Mouse (Mus musculus): ENCODE data around the gene B3galt1.

The B3galt1 gene

GRCm38 (mm10) chr2:67751585-67751984 is 185.9 kb downstream of the B3galt1 start:
- DNase-seq = no peak

- DNase-seq = no peak
Measured at GRCm38 (mm10) chr2:67756507-67756906, 190.8 kb downstream of the B3galt1 start.

DNA sequence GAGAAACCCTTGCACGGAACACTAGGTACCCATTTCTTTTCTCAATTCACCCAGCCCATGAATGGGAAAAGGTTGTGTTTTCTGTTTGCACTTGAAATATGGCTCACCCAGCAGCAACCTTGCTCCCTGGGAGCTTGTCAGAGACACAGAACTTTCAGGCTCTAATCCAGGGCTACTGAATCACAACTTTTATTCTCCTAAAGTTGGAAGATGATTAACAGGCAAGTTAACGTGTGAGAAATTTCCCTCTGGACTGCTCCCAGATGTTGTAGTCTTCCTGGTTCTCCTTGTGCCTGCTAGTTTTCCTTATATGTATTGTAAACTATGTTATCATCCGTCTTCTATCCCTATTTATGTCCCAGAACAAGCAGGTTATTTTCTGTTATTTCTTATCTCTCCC is 221.9 kb downstream of the B3galt1 start:
- no peak for DNase-seq

- no peak for DNase-seq
Measured at GRCm38 (mm10) chr2:67797561-67797960, 231.9 kb downstream of the B3galt1 start.

- no peak for DNase-seq
Measured at GRCm38 (mm10) chr2:67799981-67800380, 234.3 kb downstream of the B3galt1 start.

- DNase-seq = no peak
Measured at GRCm38 (mm10) chr2:67816149-67816548, 250.5 kb downstream of the B3galt1 start.

- no peak for DNase-seq
Measured at GRCm38 (mm10) chr2:67818014-67818413, 252.3 kb downstream of the B3galt1 start.

DNA sequence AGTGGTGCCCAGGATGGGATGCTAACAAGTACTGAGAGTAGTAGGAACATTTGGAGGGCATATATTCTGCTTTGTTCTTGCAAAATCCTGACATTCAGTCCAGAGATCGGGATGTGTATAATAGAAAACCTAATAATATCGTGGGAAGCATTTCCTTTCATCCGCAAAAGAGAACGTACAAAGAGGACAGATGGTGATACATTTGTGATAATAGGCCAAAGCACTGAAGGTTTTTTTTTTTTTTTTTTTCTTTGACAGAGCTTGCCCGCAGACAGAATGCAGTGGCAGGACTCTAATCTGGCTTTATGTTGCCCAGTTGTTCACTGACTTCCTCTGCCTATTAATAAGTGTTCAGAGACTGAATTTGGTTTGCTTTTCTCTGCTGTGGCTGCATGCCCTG is 256.7 kb downstream of the B3galt1 start:
- DNase-seq = no peak

GRCm38 (mm10) chr2:67827697-67828096 is 262.0 kb downstream of the B3galt1 start:
- peak; percentile 15 to 17 for DNase-seq

- no peak for DNase-seq
Measured at GRCm38 (mm10) chr2:67829055-67829915, 263.6 kb downstream of the B3galt1 start.

DNA sequence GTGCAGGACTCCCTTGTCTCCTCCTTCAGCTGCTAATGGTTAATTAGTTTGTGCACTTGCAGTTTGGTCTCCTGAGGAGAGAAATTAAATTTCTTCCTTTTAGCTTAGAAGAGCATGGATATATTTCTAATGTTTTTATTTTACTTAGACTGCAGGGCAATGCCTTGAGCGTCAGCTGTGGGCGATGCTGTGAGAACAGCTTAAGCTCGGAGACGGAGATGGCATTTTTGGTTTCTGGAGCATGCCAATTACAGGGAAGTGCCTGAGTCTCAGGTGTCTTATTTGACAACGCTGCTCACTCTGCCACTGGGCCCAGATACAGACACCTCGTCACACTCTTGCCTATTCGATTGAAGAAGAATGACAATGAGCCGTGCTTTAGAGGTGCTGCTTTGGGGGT is 282.1 kb downstream of the B3galt1 start:
- DNase-seq = no peak

DNA sequence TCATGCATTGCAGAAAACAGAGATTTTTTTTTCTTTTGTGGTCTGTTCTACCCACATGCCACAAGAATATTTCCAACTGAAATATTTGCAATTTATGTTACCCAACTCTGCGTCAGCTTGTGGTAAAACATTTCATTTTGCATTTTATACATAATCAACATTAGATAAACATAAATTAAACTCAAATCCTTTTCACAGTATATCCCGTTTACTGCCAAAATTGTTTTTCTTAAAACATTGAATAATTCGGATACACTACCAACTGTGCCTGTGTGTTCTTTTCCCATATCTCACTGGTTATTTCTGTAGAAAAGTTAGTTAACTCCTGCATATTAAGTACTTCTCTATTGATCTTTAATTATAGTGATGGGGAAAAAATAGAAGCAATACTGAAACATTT is 285.1 kb downstream of the B3galt1 start:
- no peak for DNase-seq

- no peak for DNase-seq
Measured at GRCm38 (mm10) chr2:67858340-67858739, 292.7 kb downstream of the B3galt1 start.

DNA sequence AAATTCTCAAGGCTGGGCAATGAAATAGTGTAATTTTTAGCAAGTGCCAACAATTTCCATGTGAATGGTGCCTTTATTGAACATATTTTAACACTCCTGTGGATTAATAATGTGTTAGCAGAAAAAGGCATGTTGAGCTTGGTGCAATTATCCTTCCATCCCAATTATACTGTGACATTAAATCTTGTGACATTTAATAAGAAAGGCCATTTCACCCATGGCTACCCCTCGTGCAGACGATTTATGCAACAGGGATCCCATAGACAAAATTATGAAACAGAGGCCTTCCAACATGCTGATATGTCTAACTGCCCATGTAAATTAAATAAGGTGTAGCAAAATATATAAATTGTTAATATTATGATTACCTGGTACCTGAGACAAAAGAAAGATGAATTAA is 293.3 kb downstream of the B3galt1 start:
- DNase-seq = no peak

- no peak for DNase-seq
Measured at GRCm38 (mm10) chr2:67873368-67873767, 307.7 kb downstream of the B3galt1 start.

DNA sequence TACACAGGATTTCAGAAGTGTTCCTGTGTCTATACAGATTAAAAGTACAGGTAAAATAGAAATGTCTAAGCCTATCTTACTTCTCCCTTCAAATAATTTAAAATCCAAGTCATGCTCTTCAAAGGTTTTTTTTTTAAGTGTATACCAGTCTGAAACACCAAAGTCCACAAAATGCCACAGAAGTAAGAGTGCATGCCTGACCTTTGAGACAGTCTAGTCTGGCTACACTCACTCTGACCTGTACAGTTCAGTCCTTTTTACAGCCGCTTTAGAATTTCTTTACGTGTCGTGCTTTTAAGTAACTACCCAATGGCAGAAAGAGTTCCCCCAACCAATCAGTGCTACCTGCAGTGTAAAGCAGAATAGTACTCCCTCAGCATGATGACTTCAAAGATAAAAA is 314.2 kb downstream of the B3galt1 start:
- DNase-seq = no peak

- no peak for DNase-seq
Measured at GRCm38 (mm10) chr2:67881713-67882281, 316.1 kb downstream of the B3galt1 start.

DNA sequence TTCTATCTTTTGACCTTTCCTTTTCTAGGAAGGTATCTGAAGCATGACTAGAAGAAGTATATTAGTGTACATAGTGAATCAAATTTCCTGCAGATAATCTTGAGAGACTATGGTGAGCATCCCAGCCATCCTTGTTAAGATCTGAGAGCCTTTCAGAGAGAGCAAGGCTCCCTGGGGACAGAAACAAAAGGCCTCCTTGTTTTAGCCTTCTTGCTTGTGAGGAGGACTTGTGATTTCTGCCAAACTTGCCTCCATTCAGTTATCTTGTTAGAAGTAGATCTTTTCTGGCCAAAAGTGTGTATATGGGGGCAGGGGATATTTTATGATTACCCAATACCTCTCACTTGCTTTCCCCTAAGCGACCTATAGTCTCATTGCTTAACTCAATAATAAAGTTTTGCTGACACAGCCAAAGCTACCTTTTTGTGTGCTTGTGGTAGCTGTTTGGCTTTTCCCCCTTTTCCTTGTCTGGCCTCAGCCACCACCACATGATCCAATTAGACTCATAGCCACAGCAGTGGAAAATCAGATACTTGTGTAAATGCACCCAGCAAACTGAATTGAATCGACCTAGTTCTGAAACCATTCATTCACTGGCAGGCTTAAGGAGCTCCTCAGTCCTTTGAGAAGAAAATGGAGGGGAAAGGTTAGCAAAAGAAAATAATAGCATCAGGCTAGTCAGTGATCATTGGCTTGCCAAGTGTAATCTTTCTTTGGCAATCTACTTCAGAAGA is 332.5 kb downstream of the B3galt1 start:
- DNase-seq = no peak

DNA sequence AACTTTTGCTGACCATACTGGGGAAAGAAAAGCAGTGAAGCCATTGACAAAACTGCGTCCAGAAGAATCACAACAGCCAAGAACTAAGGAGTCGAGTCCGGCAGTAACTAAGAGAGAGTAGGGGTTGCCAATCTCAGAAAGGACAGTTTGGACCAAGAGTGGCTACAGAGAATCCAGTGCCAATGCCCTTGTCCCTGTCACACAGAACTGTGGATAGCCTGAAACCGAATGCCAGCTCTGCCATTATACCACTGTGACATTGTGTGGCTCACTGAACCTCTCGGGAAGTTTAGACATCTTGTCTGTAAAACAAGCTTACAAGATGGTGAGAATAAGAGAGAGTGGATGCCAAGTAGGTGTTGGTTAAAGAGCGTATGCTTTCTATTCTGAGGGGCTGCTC is 335.9 kb downstream of the B3galt1 start:
- no peak for DNase-seq

DNA sequence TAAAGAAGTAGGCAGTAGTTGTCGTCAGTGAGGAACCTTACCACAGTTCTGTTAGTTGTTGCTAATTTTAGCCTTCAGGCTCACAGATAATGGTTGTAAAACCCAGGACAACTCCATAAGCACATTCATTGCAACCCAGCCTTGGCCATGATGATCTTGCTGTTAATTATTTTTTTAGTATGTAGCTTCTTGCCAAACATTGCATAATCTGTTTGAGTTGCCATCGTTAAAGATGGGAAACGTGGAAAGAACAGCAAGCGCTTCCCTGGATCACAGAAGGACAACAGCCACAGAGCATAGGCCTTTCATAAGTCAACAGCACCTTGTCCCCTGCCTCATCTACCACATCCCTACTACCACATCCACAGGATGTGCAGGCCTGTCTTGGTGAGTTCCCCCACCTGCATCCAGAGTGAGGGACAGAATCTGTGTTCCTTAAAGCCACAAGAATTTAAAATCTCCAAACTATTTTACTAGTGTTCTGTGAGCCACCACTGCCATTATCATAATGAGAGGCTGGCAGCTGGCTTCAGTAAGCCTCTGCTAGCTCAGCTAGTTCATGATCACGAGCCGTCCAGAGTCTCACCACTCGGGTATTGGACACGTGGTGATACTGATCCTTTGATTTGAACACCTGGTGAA is 337.1 kb downstream of the B3galt1 start:
- DNase-seq = no peak

DNA sequence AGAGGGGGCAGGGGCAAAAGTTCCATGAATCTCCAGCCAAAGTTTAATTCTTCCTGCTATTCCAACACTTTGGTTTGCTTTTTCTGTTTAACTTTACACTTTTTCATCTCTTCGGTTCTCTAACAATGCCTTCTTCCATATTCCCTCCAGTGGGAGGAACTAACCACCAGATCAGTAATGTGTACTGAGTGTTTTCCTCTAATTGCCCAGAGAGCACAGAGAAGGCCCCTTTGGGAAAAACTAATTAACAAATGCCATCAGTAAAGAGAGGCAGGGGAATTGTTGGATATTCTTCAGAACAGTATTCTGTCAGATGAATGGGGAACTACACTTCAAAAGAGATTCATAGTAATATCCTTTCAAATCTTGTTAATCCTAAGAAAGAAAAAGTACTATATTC is 338.1 kb downstream of the B3galt1 start:
- no peak for DNase-seq

- DNase-seq = no peak
Measured at GRCm38 (mm10) chr2:67931994-67932393, 366.3 kb downstream of the B3galt1 start.

- no peak for DNase-seq
Measured at GRCm38 (mm10) chr2:67948408-67948807, 382.7 kb downstream of the B3galt1 start.
